ENCODE assay signal across 17 mouse cellular contexts in genomic region chr5:23412247-23412948, GRCm38 (mm10). TPM values are rescaled to one million over a fixed set of nuclear protein-coding genes. Genes with fewer than 3 reads are reported as not detected.
DNase-seq lines count a peak whose midpoint lies in the region; ATAC-seq and TF ChIP-seq lines count a peak whose summit lies in the region.
"Had no signal": no experiment of that assay in that cellular context is flagged by ENCODE, and none has a peak within 500 bp of the region (broad histone marks: within the 10 kb centered on the region; RNA-seq: fewer than 3 reads in every experiment).

No protein-coding gene starts in this region.

- no peak overlapping the region for H3K4me2 ChIP-seq in forebrain, postnatal 0 days (ENCODE audit: low read depth)
- no peak overlapping the region for H3K4me2 ChIP-seq in forebrain, embryonic 12.5 days
- no peak overlapping the region for H3K4me2 ChIP-seq in hindbrain, postnatal 0 days (ENCODE audit: low read depth, low read length)
- H3K4me2 ChIP-seq in hindbrain, embryonic 12.5 days (replicated peaks): no peak overlapping the region
- no peak overlapping the region for H3K4me2 ChIP-seq in midbrain, embryonic 12.5 days (replicated peaks)
- no peak overlapping the region for H3K4me2 ChIP-seq in midbrain, embryonic 16.5 days (ENCODE audit: low read length)
- H3K4me2 ChIP-seq: forebrain, embryonic 15.5 days; heart, embryonic 15.5 days had no signal

- no peak overlapping the region for H3K4me3 ChIP-seq in forebrain, postnatal 0 days (ENCODE audit: low read depth, low read length)
- H3K4me3 ChIP-seq in forebrain, embryonic 12.5 days (replicated peaks): no peak overlapping the region
- no peak overlapping the region for H3K4me3 ChIP-seq in hindbrain, postnatal 0 days (ENCODE audit: low read length)
- no peak overlapping the region for H3K4me3 ChIP-seq in hindbrain, embryonic 12.5 days
- H3K4me3 ChIP-seq in midbrain, embryonic 12.5 days: no peak overlapping the region
- H3K4me3 ChIP-seq in midbrain, embryonic 16.5 days (ENCODE audit: low read depth, low read length): no peak overlapping the region
- H3K4me3 ChIP-seq: forebrain, embryonic 15.5 days; heart, embryonic 15.5 days had no signal

- 0 out of 2 replicates have a peak overlapping the region, but pooled peaks have one; percentile 71 for H3K27ac ChIP-seq in forebrain, postnatal 0 days (ENCODE audit: low read depth, low read length)
- no peak overlapping the region for H3K27ac ChIP-seq in forebrain, embryonic 12.5 days
- peak overlapping the region; percentile 76 for H3K27ac ChIP-seq in hindbrain, postnatal 0 days
- H3K27ac ChIP-seq in hindbrain, embryonic 12.5 days: no peak overlapping the region
- H3K27ac ChIP-seq in midbrain, embryonic 12.5 days (replicated peaks): peak overlapping the region; percentile 87; the same call in 1 of the 2 replicates
- no peak overlapping the region for H3K27ac ChIP-seq in midbrain, embryonic 16.5 days (ENCODE audit: low read length)
- H3K27ac ChIP-seq: liver, embryonic 14.5 days had no signal

- DNase-seq in forebrain, postnatal 0 days: no peak
- no peak for DNase-seq in hindbrain, postnatal 0 days (ENCODE audit: low spot score)
- DNase-seq in natural killer cell, adult 2 months (ENCODE audit: low spot score in 2 of 2): peak; percentile 9 to 34
- DNase-seq in adrenal gland, adult 8-10 months: no peak
- DNase-seq: adrenal gland, postnatal 25 days; cerebellum, postnatal 10 days; gastrocnemius, postnatal 14 days; layer of hippocampus, adult 9-11 months; lung, postnatal 14 days; thymus, adult 18-20 months had no signal

- TF ChIP-seq CTCF in forebrain, postnatal 0 days (IDR thresholded peaks at IDR 0.05; ENCODE audit: low read depth): no peak
- no peak for TF ChIP-seq CTCF in hindbrain, postnatal 0 days (IDR thresholded peaks at IDR 0.05; ENCODE audit: low read depth)

- ATAC-seq in forebrain, postnatal 0 days: no peak
- no peak for ATAC-seq in forebrain, embryonic 12.5 days (ENCODE audit: low FRiP score)
- ATAC-seq in hindbrain, postnatal 0 days: no peak
- ATAC-seq in hindbrain, embryonic 12.5 days (ENCODE audit: low FRiP score): no peak
- ATAC-seq in midbrain, embryonic 12.5 days (ENCODE audit: low FRiP score, low read depth): no peak
- ATAC-seq in midbrain, embryonic 16.5 days: no peak
- ATAC-seq: forebrain, embryonic 15.5 days had no signal

- no peak overlapping the region for H3K9ac ChIP-seq in forebrain, postnatal 0 days
- H3K9ac ChIP-seq in forebrain, embryonic 12.5 days: no peak overlapping the region
- H3K9ac ChIP-seq in hindbrain, postnatal 0 days (replicated peaks; ENCODE audit: low read length): no peak overlapping the region
- no peak overlapping the region for H3K9ac ChIP-seq in hindbrain, embryonic 12.5 days
- H3K9ac ChIP-seq in midbrain, embryonic 12.5 days (replicated peaks): no peak overlapping the region
- no peak overlapping the region for H3K9ac ChIP-seq in midbrain, embryonic 16.5 days (ENCODE audit: low read depth, low read length)
- H3K9ac ChIP-seq: forebrain, embryonic 15.5 days; heart, embryonic 15.5 days; liver, embryonic 14.5 days had no signal

- 82% methylated on average over 5 of the region's 5 CpGs for WGBS in forebrain, postnatal 0 days
- 90% methylated on average over 5 of the region's 5 CpGs for WGBS in forebrain, embryonic 12.5 days
- WGBS in hindbrain, postnatal 0 days: 83% methylated on average over 5 of the region's 5 CpGs
- 91% methylated on average over 5 of the region's 5 CpGs for WGBS in hindbrain, embryonic 12.5 days
- 90% methylated on average over 5 of the region's 5 CpGs for whole genome bisulfite sequencing in midbrain, embryonic 12.5 days
- WGBS in midbrain, embryonic 16.5 days: 79% methylated on average over 5 of the region's 5 CpGs

- H3K27me3 ChIP-seq in forebrain, postnatal 0 days (ENCODE audit: insufficient read depth, low read length): no peaks in the 10 kb centered on the region
- H3K27me3 ChIP-seq in forebrain, embryonic 12.5 days: no peaks in the 10 kb centered on the region
- no peaks in the 10 kb centered on the region for H3K27me3 ChIP-seq in hindbrain, postnatal 0 days (ENCODE audit: insufficient read depth, low read length)
- H3K27me3 ChIP-seq in hindbrain, embryonic 12.5 days: no peaks in the 10 kb centered on the region
- no peaks in the 10 kb centered on the region for H3K27me3 ChIP-seq in midbrain, embryonic 12.5 days
- H3K27me3 ChIP-seq in midbrain, embryonic 16.5 days (ENCODE audit: control insufficient read depth, insufficient read depth, low read depth, low read length): no peaks in the 10 kb centered on the region
- H3K27me3 ChIP-seq: forebrain, embryonic 15.5 days; heart, embryonic 15.5 days had no signal

- no peaks in the 10 kb centered on the region for H3K9me3 ChIP-seq in forebrain, postnatal 0 days (ENCODE audit: low read length)
- H3K9me3 ChIP-seq in forebrain, embryonic 12.5 days: no peaks in the 10 kb centered on the region
- no peaks in the 10 kb centered on the region for H3K9me3 ChIP-seq in hindbrain, postnatal 0 days (ENCODE audit: low read length)
- no peaks in the 10 kb centered on the region for H3K9me3 ChIP-seq in hindbrain, embryonic 12.5 days (replicated peaks)
- no peaks in the 10 kb centered on the region for H3K9me3 ChIP-seq in midbrain, embryonic 12.5 days
- H3K9me3 ChIP-seq in midbrain, embryonic 16.5 days (replicated peaks; ENCODE audit: control insufficient read depth, low read length, poor library complexity, severe bottlenecking): no peaks in the 10 kb centered on the region
- H3K9me3 ChIP-seq: forebrain, embryonic 15.5 days; heart, embryonic 15.5 days had no signal

- H3K36me3 ChIP-seq in forebrain, postnatal 0 days (ENCODE audit: insufficient read depth): no peaks in the 10 kb centered on the region
- peaks cover 16% of the 10 kb centered on the region; the same call in 1 of the 2 replicates for H3K36me3 ChIP-seq in forebrain, embryonic 12.5 days (replicated peaks)
- H3K36me3 ChIP-seq in hindbrain, postnatal 0 days (ENCODE audit: insufficient read depth, low read length): no peaks in the 10 kb centered on the region
- H3K36me3 ChIP-seq in hindbrain, embryonic 12.5 days: peaks cover 31% of the 10 kb centered on the region; the same call in 1 of the 2 replicates
- H3K36me3 ChIP-seq in midbrain, embryonic 12.5 days: peaks cover 23% of the 10 kb centered on the region
- no peaks in the 10 kb centered on the region for H3K36me3 ChIP-seq in midbrain, embryonic 16.5 days (ENCODE audit: control insufficient read depth, insufficient read depth, low read length)

- peaks cover 29% of the 10 kb centered on the region for H3K4me1 ChIP-seq in forebrain, postnatal 0 days (ENCODE audit: insufficient read depth)
- H3K4me1 ChIP-seq in forebrain, embryonic 12.5 days: peaks cover 52% of the 10 kb centered on the region
- H3K4me1 ChIP-seq in hindbrain, postnatal 0 days (ENCODE audit: insufficient read depth, low read length): peaks cover 41% of the 10 kb centered on the region
- H3K4me1 ChIP-seq in hindbrain, embryonic 12.5 days: peaks cover 48% of the 10 kb centered on the region
- peaks cover 73% of the 10 kb centered on the region for H3K4me1 ChIP-seq in midbrain, embryonic 12.5 days
- H3K4me1 ChIP-seq in midbrain, embryonic 16.5 days (ENCODE audit: control insufficient read depth, insufficient read depth, low read length): peaks cover 47% of the 10 kb centered on the region

RNA-seq across cellular contexts. Expression of gene Kmt2e, which starts 21.8 kb away (rescaled TPM):
- 56.8 and 61.7 TPM in 2 replicates for total RNA-seq in forebrain, postnatal 0 days (2014; rRNA removed)
- polyA plus RNA-seq in forebrain, postnatal 0 days (2015; fragmentation: Nextera tagmentation; extraction: Ambion mirVana): 93.7 and 149 TPM in 2 replicates
- 138 and 146 TPM in 2 replicates for polyA plus RNA-seq in forebrain, embryonic 12.5 days (2016; fragmentation: Nextera tagmentation; extraction: Ambion mirVana)
- 44.7 and 51.2 TPM in 2 replicates for total RNA-seq in hindbrain, postnatal 0 days (2014; rRNA removed)
- 119 and 124 TPM in 2 replicates for polyA plus RNA-seq in hindbrain, postnatal 0 days (2015; fragmentation: Nextera tagmentation; extraction: Ambion mirVana)
- 145 and 152 TPM in 2 replicates for polyA plus RNA-seq in hindbrain, embryonic 12.5 days (2016; fragmentation: Nextera tagmentation; extraction: Ambion mirVana)
- 143 and 144 TPM in 2 replicates for polyA plus RNA-seq in midbrain, embryonic 12.5 days (2016; fragmentation: Nextera tagmentation; extraction: Ambion mirVana)
- polyA plus RNA-seq in midbrain, embryonic 16.5 days (2015; fragmentation: Nextera tagmentation; extraction: Ambion mirVana): 162 and 178 TPM in 2 replicates
- 100 to 1,000 TPM in 2 of 4 experiments, 10 to 100 TPM in 2; 71.4 to 117 (median 87.8) TPM for total RNA-seq in adrenal gland, adult 8-10 months (2022)

Comparison
In these comparisons a context has a peak if more than half of its experiments do, and no peak if none do; other contexts are left out.
1. H3K27ac ChIP-seq: peak in forebrain, postnatal 0 days (single experiment), hindbrain, postnatal 0 days (single experiment) and midbrain, embryonic 12.5 days (single experiment); none in forebrain, embryonic 12.5 days (single experiment), hindbrain, embryonic 12.5 days (single experiment) and midbrain, embryonic 16.5 days (single experiment).
2. DNase-seq: peak in natural killer cell, adult 2 months (2 of 2); none in forebrain, postnatal 0 days (single experiment), hindbrain, postnatal 0 days (single experiment) and adrenal gland, adult 8-10 months (single experiment).